Mouse (Mus musculus) liver, postnatal 0 days (tissue): ENCODE measurements around the gene Chrna1.

ENCODE experiments used
- CTCF ChIP-seq: sonication (generic); IDR thresholded peaks from 2 replicates; pipeline ENCODE4 v1.5.1; 2016; ENCODE audit warnings: antibody characterized with exemption, low read depth
- EP300 ChIP-seq: IDR thresholded peaks from 2 replicates; pipeline ENCODE4 v1.6.1; 2016; ENCODE audit warnings: antibody characterized with exemption, low read depth, mild to moderate bottlenecking

GRCm38 (mm10) chr2:73608391-73608790, 28.3 kb upstream of the Chrna1 start:
- TF ChIP-seq CTCF, result no peak
- no peak for TF ChIP-seq EP300
